Mouse (Mus musculus) forebrain, embryonic 16.5 days (tissue): Measurements from ENCODE around the gene Vmn1r30. TPM values are rescaled to one million over a fixed set of nuclear protein-coding genes. Genes with fewer than 3 reads are reported as not detected.

ENCODE experiments used
- ATAC-seq: fragments of 200-750 bp; cut with Nextera tagmentation; 2 replicates; pipeline ENCODE4 v1.8.0; 2017; ENCODE audit warnings: mild to moderate bottlenecking, moderate library complexity
- H3K27ac ChIP-seq: fragments of 300-500 bp; sonication (generic); 2 replicates; pipeline ENCODE4 v1.5.1; 2014; ENCODE audit warnings: low read length, control low read depth
- H3K27me3 ChIP-seq: fragments of 300-500 bp; sonication (generic); replicated peaks from 2 replicates; pipeline ENCODE4 v1.6.1; 2014; ENCODE audit warnings: low read length; ENCODE audit not compliant: control insufficient read depth, insufficient read depth
- H3K36me3 ChIP-seq: fragments of 300-500 bp; sonication (generic); 2 replicates; pipeline ENCODE4 v1.6.1; 2014; ENCODE audit not compliant: control insufficient read depth, insufficient read depth
- H3K4me1 ChIP-seq: fragments of 300-500 bp; sonication (generic); replicated peaks from 2 replicates; pipeline ENCODE4 v1.6.1; 2014; ENCODE audit warnings: low read length; ENCODE audit not compliant: control insufficient read depth, insufficient read depth
- H3K4me2 ChIP-seq: fragments of 300-500 bp; sonication (generic); 2 replicates; pipeline ENCODE4 v1.6.1; 2014; ENCODE audit warnings: mild to moderate bottlenecking, low read length, control low read depth
- H3K4me3 ChIP-seq: fragments of 300-500 bp; sonication (generic); replicated peaks from 2 replicates; pipeline ENCODE4 v1.5.1; 2014; ENCODE audit warnings: mild to moderate bottlenecking, low read length, control low read depth
- H3K9ac ChIP-seq: fragments of 300-500 bp; sonication (generic); replicated peaks from 2 replicates; pipeline ENCODE4 v1.6.1; 2014; ENCODE audit warnings: low read depth, low read length, control low read depth
- H3K9me3 ChIP-seq: fragments of 300-500 bp; sonication (generic); 2 replicates; pipeline ENCODE4 v1.6.1; 2016; ENCODE audit warnings: low read length; ENCODE audit not compliant: control insufficient read depth
- WGBS: fragments of 180-500 bp; shearing (Covaris S2); extraction: QIAGEN DNeasy Blood & Tissue Kit; methylation state at CpG from one replicate; pipeline ENCODE4 v1.1.7; 2014; 5-methylcytosine and 5-hydroxymethylcytosine counted together
- polyA plus RNA-seq: library from polyadenylated mRNA; unstranded; fragments of >200 nt; fragmentation: Nextera tagmentation; extraction: Ambion mirVana; gene quantifications from 2 replicates; pipeline ENCODE4 v1.2.1, GENCODE M21; 2015

The Vmn1r30 gene
- not detected in 2 replicates for polyA plus RNA-seq

DNA sequence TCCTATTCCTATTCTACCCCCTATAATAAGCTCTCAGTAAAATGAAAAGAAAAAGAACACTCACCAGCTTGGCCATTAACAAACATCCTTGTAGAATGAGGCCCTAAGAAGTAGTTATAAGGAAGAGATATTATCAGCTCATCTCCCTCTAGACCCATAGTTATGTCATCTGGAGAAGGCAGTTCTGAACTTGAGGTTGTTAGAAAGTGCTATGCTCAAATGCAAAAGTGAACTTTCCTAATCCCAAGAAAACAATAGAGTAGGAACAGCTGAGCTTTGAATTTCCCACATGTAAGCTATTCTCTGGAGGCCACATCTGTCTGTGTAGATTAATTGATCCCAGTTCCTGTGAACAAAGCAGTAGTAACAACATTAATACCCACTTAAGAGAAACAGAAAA lies at the start of gene Vmn1r30:
Gene Vmn1r30, minus strand, starts transcription at position 101 of the 400 bp plus-strand sequence.
- ATAC-seq = no peak
- Histone ChIP-seq H3K27ac (no peak within 1 kb of the TSS), H3K27me3 (no peaks in the 10 kb centered on the region), H3K4me1 (no peaks in the 10 kb centered on the region), H3K9ac (no peak within 1 kb of the TSS), H3K36me3 (no peaks in the 10 kb centered on the region), H3K9me3 (no peaks in the 10 kb centered on the region), H3K4me2 (no peak within 1 kb of the TSS), H3K4me3 (no peak within 1 kb of the TSS)

- ATAC-seq = no peak
- no peaks in the 10 kb centered on the region for H3K27me3 ChIP-seq
- WGBS = 91% methylated on average over 1 of the region's 1 CpGs
- H3K27ac ChIP-seq = no peak within 1 kb of the TSS
- no peak within 1 kb of the TSS for H3K9ac ChIP-seq
- no peak within 1 kb of the TSS for H3K4me2 ChIP-seq
- H3K36me3 ChIP-seq = no peaks in the 10 kb centered on the region
- no peak within 1 kb of the TSS for H3K4me3 ChIP-seq
- H3K4me1 ChIP-seq = no peaks in the 10 kb centered on the region
- H3K9me3 ChIP-seq = no peaks in the 10 kb centered on the region
Measured at GRCm38 (mm10) chr6:58475230-58475629, 32.0 kb upstream of the Vmn1r30 start, which contains the start of gene Vmn1r31. Gene Vmn1r31 (minus strand): TSS chr6:58475330.

Other genes starting within 250 kb of the Vmn1r30 start
- not detected in 2 replicates for gene Vmn1r27, start 224.6 kb downstream of the Vmn1r30 start, polyA plus RNA-seq
- gene Vmn1r28, start 181.3 kb downstream of the Vmn1r30 start, polyA plus RNA-seq = not detected in 2 replicates
- not detected in 2 replicates for gene Vmn1r29, start 141.8 kb downstream of the Vmn1r30 start, polyA plus RNA-seq
- gene Vmn1r31, start 31.9 kb upstream of the Vmn1r30 start, polyA plus RNA-seq = not detected in 2 replicates
- gene Abcg2, start 141.1 kb upstream of the Vmn1r30 start, polyA plus RNA-seq = 33.5 and 36.8 TPM in 2 replicates